Mouse (Mus musculus): ENCODE results near the gene Rundc3a. TPM values are rescaled to one million over a fixed set of nuclear protein-coding genes. Genes with fewer than 3 reads are reported as not detected.

Gene Rundc3a
- polyA plus RNA-seq, 1 experiment from 2014 or later, result 161 TPM

DNA sequence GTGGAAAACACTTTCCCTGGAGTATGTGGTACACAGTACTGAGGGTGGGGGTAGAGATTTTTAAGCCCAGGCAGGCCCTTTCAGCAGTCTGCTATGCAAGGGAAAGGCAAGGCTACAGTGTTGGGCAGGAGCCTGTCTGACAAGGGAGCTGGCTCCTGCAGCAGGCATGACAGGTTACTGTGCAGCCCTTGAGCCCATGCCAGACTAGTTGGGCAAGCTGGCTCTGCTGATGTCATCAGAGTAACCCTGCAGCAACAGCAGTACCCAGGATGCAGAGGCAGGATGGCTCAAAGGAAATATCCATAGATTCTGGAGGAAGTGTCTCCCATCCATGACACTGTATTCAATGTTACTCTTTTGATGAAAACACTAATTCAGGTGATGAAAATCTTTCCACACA lies 25.7 kb downstream of the Rundc3a start:
- H3K9ac ChIP-seq, result no peak overlapping the region
- no peaks in the 10 kb centered on the region for H3K27me3 ChIP-seq
- ATAC-seq (ENCODE audit: low read depth), result no peak
- H3K4me2 ChIP-seq, result no peak overlapping the region
- no peaks in the 10 kb centered on the region for H3K9me3 ChIP-seq
- no peak overlapping the region for H3K4me3 ChIP-seq
- H3K4me1 ChIP-seq (replicated peaks), result no peaks in the 10 kb centered on the region
- no peak overlapping the region for H3K27ac ChIP-seq (replicated peaks)
- H3K36me3 ChIP-seq, result no peaks in the 10 kb centered on the region

DNA sequence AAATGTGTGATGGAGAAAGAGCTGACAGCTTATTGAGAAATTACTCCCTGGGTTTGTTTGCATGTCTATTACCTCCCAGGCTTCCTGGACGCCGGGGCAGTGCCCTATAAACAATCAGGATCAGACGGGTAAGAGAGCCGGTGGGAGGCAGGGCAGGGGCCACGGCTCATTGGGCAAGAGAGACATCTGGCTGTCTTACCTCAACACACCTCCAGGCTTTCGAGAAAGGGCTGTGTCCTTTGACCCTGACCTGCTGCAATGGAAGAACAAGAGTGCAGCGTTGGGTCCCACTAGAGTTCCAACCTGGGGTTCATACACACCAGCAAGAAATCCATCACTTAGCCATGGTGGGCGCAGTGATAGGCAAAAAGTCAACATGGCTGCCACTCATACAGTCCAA lies 28.4 kb downstream of the Rundc3a start:
- H3K27ac ChIP-seq (replicated peaks), result no peak overlapping the region
- H3K36me3 ChIP-seq, result no peaks in the 10 kb centered on the region
- no peak overlapping the region for H3K4me2 ChIP-seq
- H3K27me3 ChIP-seq, result no peaks in the 10 kb centered on the region
- no peak for ATAC-seq (ENCODE audit: low read depth)
- no peak overlapping the region for H3K4me3 ChIP-seq
- H3K9me3 ChIP-seq, result no peaks in the 10 kb centered on the region
- H3K9ac ChIP-seq, result no peak overlapping the region
- H3K4me1 ChIP-seq (replicated peaks), result no peaks in the 10 kb centered on the region
- WGBS, result 55% methylated on average over 8 of the region's 8 CpGs

GRCm38 (mm10) chr11:102424666-102425065 lies 31.5 kb downstream of the Rundc3a start:
- Histone ChIP-seq H3K9ac (no peak overlapping the region), H3K27me3 (no peaks in the 10 kb centered on the region), H3K36me3 (no peaks in the 10 kb centered on the region), H3K9me3 (no peaks in the 10 kb centered on the region), H3K4me2 (no peak overlapping the region), H3K4me3 (no peak overlapping the region), H3K27ac (replicated peaks) (no peak overlapping the region), H3K4me1 (replicated peaks) (peaks cover 2% of the 10 kb centered on the region)
- 81% methylated on average over 6 of the region's 6 CpGs for WGBS
- no peak for ATAC-seq (ENCODE audit: low read depth)

- no peak overlapping the region for H3K9ac ChIP-seq
- no peak for ATAC-seq (ENCODE audit: low read depth)
- H3K27me3 ChIP-seq, result no peaks in the 10 kb centered on the region
- 85% methylated on average over 8 of the region's 8 CpGs for WGBS
- H3K4me3 ChIP-seq, result no peak overlapping the region
- H3K4me2 ChIP-seq, result no peak overlapping the region
- H3K27ac ChIP-seq (replicated peaks), result no peak overlapping the region
- peaks cover 9% of the 10 kb centered on the region for H3K4me1 ChIP-seq (replicated peaks)
- H3K36me3 ChIP-seq, result no peaks in the 10 kb centered on the region
- H3K9me3 ChIP-seq, result no peaks in the 10 kb centered on the region
These were observed 32.5 kb downstream of the Rundc3a start for GRCm38 (mm10) chr11:102425555-102426316.

DNA sequence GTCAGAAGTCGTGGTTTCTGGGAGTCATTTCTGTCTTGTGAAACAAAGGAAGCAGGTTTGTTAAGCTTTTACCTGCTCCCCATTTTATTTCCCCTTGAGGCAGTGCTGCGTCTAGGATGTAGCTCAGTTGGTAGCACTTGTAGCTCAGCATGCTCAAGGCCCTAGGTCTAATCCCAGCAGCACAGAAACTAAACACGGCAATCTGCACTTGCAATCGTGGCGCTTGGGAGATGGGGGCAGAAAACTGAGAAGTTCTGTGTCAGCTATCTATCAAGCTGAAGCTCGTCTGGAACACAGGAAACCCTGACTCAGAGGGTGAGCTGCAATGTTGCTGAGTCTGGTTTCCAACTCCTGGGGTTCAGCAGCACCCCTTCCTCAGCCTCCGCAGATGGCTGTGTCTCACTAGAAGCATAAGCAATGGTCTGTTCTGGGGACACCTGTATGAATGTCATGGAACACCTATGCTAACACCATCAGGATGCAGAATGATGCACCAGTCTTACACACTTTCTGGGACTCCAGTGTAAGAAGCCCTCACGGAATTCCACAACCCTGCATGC lies 35.9 kb downstream of the Rundc3a start:
- WGBS, result 77% methylated on average over 8 of the region's 8 CpGs
- Histone ChIP-seq H3K9me3 (no peaks in the 10 kb centered on the region), H3K4me2 (peak overlapping the region; percentile 98)

GRCm38 (mm10) chr11:102429551-102429950 lies 36.3 kb downstream of the Rundc3a start:
- Histone ChIP-seq H3K4me1 (replicated peaks) (peaks cover 33% of the 10 kb centered on the region), H3K4me3 (peak overlapping the region; percentile 67), H3K9ac (peak overlapping the region; percentile 72), H3K27me3 (no peaks in the 10 kb centered on the region), H3K27ac (replicated peaks) (peak overlapping the region; percentile 53; the same call in 1 of the 2 replicates), H3K4me2 (peak overlapping the region; percentile 98), H3K36me3 (peaks cover 15% of the 10 kb centered on the region), H3K9me3 (no peaks in the 10 kb centered on the region)
- 48% methylated on average over 3 of the region's 3 CpGs for WGBS
- no peak for ATAC-seq (ENCODE audit: low read depth)

More for the DNA sequence above, 35.9 kb downstream of the Rundc3a start:
- no peak for ATAC-seq (ENCODE audit: low read depth)
- Histone ChIP-seq H3K9ac (no peak overlapping the region), H3K27ac (replicated peaks) (no peak overlapping the region), H3K4me3 (no peak overlapping the region), H3K27me3 (no peaks in the 10 kb centered on the region), H3K36me3 (peaks cover 12% of the 10 kb centered on the region), H3K4me1 (replicated peaks) (peaks cover 28% of the 10 kb centered on the region)

- peaks cover 23% of the 10 kb centered on the region for H3K36me3 ChIP-seq
- peak within 1 kb of the TSS; percentile 81 for H3K27ac ChIP-seq (replicated peaks)
- peaks cover 37% of the 10 kb centered on the region for H3K4me1 ChIP-seq (replicated peaks)
- H3K4me3 ChIP-seq, result peak within 1 kb of the TSS; percentile 67
- H3K9ac ChIP-seq, result peak within 1 kb of the TSS; percentile 72
- no peaks in the 10 kb centered on the region for H3K27me3 ChIP-seq
- peak within 1 kb of the TSS; percentile 98 for H3K4me2 ChIP-seq
- WGBS, result under 1% methylated on average over 29 of the region's 29 CpGs
- H3K9me3 ChIP-seq, result no peaks in the 10 kb centered on the region
- peak; percentile 92 for ATAC-seq (ENCODE audit: low read depth)
These were observed 37.2 kb downstream of the Rundc3a start, which contains the start of gene Grn for GRCm38 (mm10) chr11:102430121-102431017. TSS of gene Grn (plus strand) at chr11:102430315.

GRCm38 (mm10) chr11:102431018-102431645 lies 37.9 kb downstream of the Rundc3a start:
- Histone ChIP-seq H3K4me3 (peak overlapping the region; percentile 67), H3K9me3 (no peaks in the 10 kb centered on the region), H3K4me2 (peak overlapping the region; percentile 98), H3K27me3 (no peaks in the 10 kb centered on the region), H3K36me3 (peaks cover 31% of the 10 kb centered on the region), H3K9ac (peak overlapping the region; percentile 72), H3K27ac (replicated peaks) (peak overlapping the region; percentile 81), H3K4me1 (replicated peaks) (peaks cover 41% of the 10 kb centered on the region)
- 0% methylated on average over 7 of the region's 7 CpGs for WGBS
- peak; percentile 64 for ATAC-seq (ENCODE audit: low read depth)

DNA sequence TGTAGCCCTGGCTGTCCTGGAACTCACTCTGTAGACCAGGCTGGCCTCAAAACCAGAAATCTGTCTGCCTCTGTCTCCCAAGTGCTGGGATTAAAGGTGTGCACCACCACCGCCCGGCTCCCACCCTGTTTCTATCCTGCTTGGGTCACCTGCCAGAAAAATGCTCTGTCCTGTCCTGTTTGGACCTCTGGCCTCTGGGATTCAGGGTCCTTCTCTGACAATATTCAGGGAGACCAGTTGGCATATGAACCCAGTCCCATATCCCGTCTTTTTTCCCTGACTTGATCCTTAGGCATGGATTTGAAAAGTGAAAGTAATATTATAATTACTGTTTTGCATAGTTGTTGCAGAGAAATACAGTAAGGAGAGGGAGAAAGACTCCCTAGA lies 38.5 kb downstream of the Rundc3a start:
- ATAC-seq (ENCODE audit: low read depth), result no peak
- WGBS, result 82% methylated on average over 3 of the region's 3 CpGs
- H3K9me3 ChIP-seq, result no peaks in the 10 kb centered on the region
- peaks cover 46% of the 10 kb centered on the region for H3K4me1 ChIP-seq (replicated peaks)
- H3K27me3 ChIP-seq, result no peaks in the 10 kb centered on the region
- H3K27ac ChIP-seq (replicated peaks), result no peak overlapping the region
- no peak overlapping the region for H3K9ac ChIP-seq
- peaks cover 37% of the 10 kb centered on the region for H3K36me3 ChIP-seq
- H3K4me2 ChIP-seq, result no peak overlapping the region
- H3K4me3 ChIP-seq, result no peak overlapping the region

GRCm38 (mm10) chr11:102432115-102432843 lies 39.1 kb downstream of the Rundc3a start:
- H3K27me3 ChIP-seq, result no peaks in the 10 kb centered on the region
- H3K9me3 ChIP-seq, result no peaks in the 10 kb centered on the region
- H3K4me1 ChIP-seq (replicated peaks), result peaks cover 51% of the 10 kb centered on the region
- H3K4me3 ChIP-seq, result no peak overlapping the region
- H3K9ac ChIP-seq, result no peak overlapping the region
- 64% methylated on average over 16 of the region's 16 CpGs for WGBS
- no peak overlapping the region for H3K27ac ChIP-seq (replicated peaks)
- no peak overlapping the region for H3K4me2 ChIP-seq
- peaks cover 41% of the 10 kb centered on the region for H3K36me3 ChIP-seq
- ATAC-seq (ENCODE audit: low read depth), result no peak

- peaks cover 47% of the 10 kb centered on the region for H3K36me3 ChIP-seq
- H3K4me2 ChIP-seq, result no peak overlapping the region
- H3K4me1 ChIP-seq (replicated peaks), result peaks cover 57% of the 10 kb centered on the region
- H3K27ac ChIP-seq (replicated peaks), result no peak overlapping the region
- WGBS, result 93% methylated on average over 6 of the region's 6 CpGs
- H3K9ac ChIP-seq, result no peak overlapping the region
- no peaks in the 10 kb centered on the region for H3K9me3 ChIP-seq
- no peaks in the 10 kb centered on the region for H3K27me3 ChIP-seq
- no peak for ATAC-seq (ENCODE audit: low read depth)
- no peak overlapping the region for H3K4me3 ChIP-seq
These were observed 39.7 kb downstream of the Rundc3a start for GRCm38 (mm10) chr11:102432896-102433295.
